Mouse (Mus musculus): ENCODE measurements around the gene Metrnl.

DNA sequence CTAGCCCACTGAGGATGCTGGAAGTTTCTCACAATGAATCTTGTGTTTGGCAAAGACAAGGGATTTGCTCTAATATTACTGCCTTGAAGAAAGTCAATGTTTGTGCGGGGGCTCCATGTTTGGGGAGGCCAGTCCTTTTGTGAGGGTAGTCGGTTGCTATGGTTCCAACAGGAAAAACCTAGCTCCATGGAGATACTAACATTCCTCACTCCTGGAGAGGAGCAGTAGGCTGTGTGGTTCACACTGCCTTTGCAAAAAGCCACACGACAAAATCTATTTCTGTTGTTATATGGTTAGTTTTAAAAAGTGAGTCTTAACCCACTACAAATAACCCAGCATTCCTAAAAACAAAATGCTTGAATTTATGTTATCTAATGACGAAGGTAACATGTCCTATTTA, 47.7 kb upstream of the Metrnl start:
- TF ChIP-seq CTCF (IDR thresholded peaks at IDR 0.05; ENCODE audit: insufficient read depth, low read depth, low read length) (no peak), POLR2A (IDR thresholded peaks at IDR 0.05; ENCODE audit: insufficient read depth, low read depth, low read length) (no peak)

Measured in olfactory bulb, adult 2 months (tissue).